Mouse (Mus musculus): ENCODE data around the gene Zmynd19.

- no peak for TF ChIP-seq POLR2A (IDR thresholded peaks at IDR 0.05; ENCODE audit: borderline replicate concordance, control insufficient read depth, low read depth, low read length)
- TF ChIP-seq CTCF (IDR thresholded peaks at IDR 0.05; ENCODE audit: control insufficient read depth, insufficient read depth, low read length): no peak
Measured at GRCm38 (mm10) chr2:24929119-24929518, 20.5 kb upstream of the Zmynd19 start.

Data from bone marrow, adult 2 months (tissue).